Mouse (Mus musculus) ES-E14 (cell line): ENCODE data around the gene Cnfn. TPM values are rescaled to one million over a fixed set of nuclear protein-coding genes. Genes with fewer than 3 reads are reported as not detected.
A peak's percentile ranks its signal among the peaks of the same experiment; 100 is the strongest.

Experiments
- DNase-seq: peaks from one replicate; pipeline ENCODE4 v3.0.0-alpha.2; 2013; ENCODE audit warnings: low read depth, low spot score
- H3K27ac ChIP-seq: 2 replicates; pipeline ENCODE4 v1.5.1; 2012; ENCODE audit warnings: low read depth, mild to moderate bottlenecking, low read length, moderate library complexity, mixed read lengths; ENCODE audit not compliant: poor library complexity, insufficient read depth, severe bottlenecking
- H3K36me3 ChIP-seq: 2 replicates; pipeline ENCODE4 v1.6.1; 2012; ENCODE audit warnings: mild to moderate bottlenecking, low read length, moderate library complexity, mixed read lengths; ENCODE audit not compliant: control insufficient read depth, poor library complexity, insufficient read depth, severe bottlenecking
- H3K4me1 ChIP-seq, 2 experiments: fragments of 150-350 bp in 1 of 2; sonication (generic) in 1 of 2; 2 replicates each; pipeline ENCODE4 v1.6.1; 2012; ENCODE audit warnings: low read length in 2 of 2, mild to moderate bottlenecking in 1 of 2, mixed read lengths in 1 of 2; ENCODE audit not compliant: control insufficient read depth in 2 of 2, insufficient read depth in 2 of 2, poor library complexity in 1 of 2
- H3K4me3 ChIP-seq, 2 experiments: fragments of 150-350 bp in 1 of 2; sonication (generic) in 1 of 2; 2 replicates each; pipeline ENCODE4 v1.5.1; 2012; ENCODE audit warnings: low read length in 2 of 2, low read depth in 1 of 2, mild to moderate bottlenecking in 1 of 2, mixed read lengths in 1 of 2; ENCODE audit not compliant: insufficient read depth in 1 of 2, poor library complexity in 1 of 2, severe bottlenecking in 1 of 2
- H3K9ac ChIP-seq: 2 replicates; pipeline ENCODE4 v1.6.1; 2012; ENCODE audit warnings: low read depth, mild to moderate bottlenecking, low read length, mixed read lengths; ENCODE audit not compliant: poor library complexity, insufficient read depth, severe bottlenecking
- H3K9me3 ChIP-seq: fragments of 150-350 bp; sonication (generic); 2 replicates; pipeline ENCODE4 v1.6.1; 2012; ENCODE audit warnings: low read depth, mild to moderate bottlenecking, low read length; ENCODE audit not compliant: control insufficient read depth, insufficient read depth
- CHD2 ChIP-seq: IDR thresholded peaks from 2 replicates; pipeline ENCODE4 v1.6.1; 2014; ENCODE audit warnings: mild to moderate bottlenecking, low read depth, low read length, inconsistent platforms
- HCFC1 ChIP-seq: IDR thresholded peaks from 2 replicates; pipeline ENCODE4 v1.6.1; 2012; ENCODE audit warnings: low read length, inconsistent platforms, borderline replicate concordance; ENCODE audit not compliant: insufficient read depth
- MAFK ChIP-seq: IDR thresholded peaks from 2 replicates; pipeline ENCODE4 v1.6.1; 2014; ENCODE audit warnings: mild to moderate bottlenecking, low read depth, low read length, inconsistent platforms; ENCODE audit not compliant: insufficient read depth
- ZC3H11A ChIP-seq: IDR thresholded peaks from 2 replicates; pipeline ENCODE4 v1.6.1; 2012; ENCODE audit warnings: low read depth, mild to moderate bottlenecking, inconsistent platforms, low read length, borderline replicate concordance
- ZNF384 ChIP-seq: IDR thresholded peaks from 2 replicates; pipeline ENCODE4 v1.6.1; 2012; ENCODE audit warnings: low read depth, low read length, inconsistent platforms
- in situ Hi-C, 2 experiments: fragments of 600-800 bp; cut with MboI; formaldehyde crosslinking; loops; one replicate each; pipeline ENCODE4 v1.15.1; 2025; ENCODE audit warnings: low sequenced_read_pairs in 2 of 2, inconsistent platforms in 1 of 2; ENCODE audit not compliant: unreplicated experiment in 2 of 2
- total RNA-seq: library from RNA; depleted of rRNA; stranded (reverse); fragments of 300-350 nt; gene quantifications from 2 replicates; pipeline ENCODE4 v1.2.3, GENCODE M21; 2012

Cnfn gene
- total RNA-seq, 1 experiment = not detected

GRCm38 (mm10) chr7:25363151-25363550 lies 6.4 kb downstream of the Cnfn start:
- in situ Hi-C loops = no loop called here
- H3K4me3 ChIP-seq = no peak overlapping the region; a peak in 1 of 4 replicates
- peak; percentile 41 for DNase-seq
- TF ChIP-seq ZNF384 (no peak), CHD2 (no peak), ZC3H11A (no peak), HCFC1 (no peak), MAFK (no peak)
- H3K9me3 ChIP-seq = no peaks in the 10 kb centered on the region
- no peak overlapping the region for H3K27ac ChIP-seq
- H3K9ac ChIP-seq = no peak overlapping the region
- peaks cover 12% of the 10 kb centered on the region; the same call in 1 of the 2 replicates for H3K36me3 ChIP-seq
- H3K4me1 ChIP-seq = peaks cover 0 to 21% of the 10 kb centered on the region in 2 experiments; a peak in 1 of 4 replicates

- Histone ChIP-seq H3K4me1 (peaks cover 0 to 23% of the 10 kb centered on the region in 2 experiments; a peak in 1 of 4 replicates), H3K9me3 (no peaks in the 10 kb centered on the region), H3K36me3 (peaks cover 10% of the 10 kb centered on the region; the same call in 1 of the 2 replicates), H3K27ac (no peak overlapping the region), H3K9ac (no peak overlapping the region), H3K4me3 (peak overlapping the region in 1 of 2 experiments; percentile 25; a peak in 1 of 4 replicates)
- TF ChIP-seq ZC3H11A (no peak), CHD2 (no peak), MAFK (no peak), ZNF384 (no peak), HCFC1 (no peak)
- in situ Hi-C loops = no loop called here
- DNase-seq = no peak
These were observed 10.8 kb downstream of the Cnfn start for GRCm38 (mm10) chr7:25358721-25359206.

GRCm38 (mm10) chr7:25348861-25349260 lies 20.7 kb downstream of the Cnfn start:
- H3K9ac ChIP-seq = no peak overlapping the region
- in situ Hi-C loops = no loop called here
- no peak for DNase-seq
- TF ChIP-seq HCFC1 (no peak), MAFK (no peak), ZNF384 (no peak), ZC3H11A (no peak)
- H3K36me3 ChIP-seq = peaks cover 23% of the 10 kb centered on the region; the same call in 1 of the 2 replicates
- no peak overlapping the region for H3K27ac ChIP-seq
- no peak overlapping the region for H3K4me3 ChIP-seq
- no peaks in the 10 kb centered on the region for H3K9me3 ChIP-seq
- H3K4me1 ChIP-seq = peaks cover 0 to 11% of the 10 kb centered on the region in 2 experiments; a peak in 2 of 4 replicates

- Histone ChIP-seq H3K9ac (no peak overlapping the region), H3K4me3 (no peak overlapping the region), H3K27ac (no peak overlapping the region), H3K4me1 (peaks cover 0 to 10% of the 10 kb centered on the region in 2 experiments; a peak in 2 of 4 replicates), H3K9me3 (no peaks in the 10 kb centered on the region), H3K36me3 (peaks cover 6% of the 10 kb centered on the region; the same call in 1 of the 2 replicates)
- in situ Hi-C loops = no loop called here
- no peak for DNase-seq
- TF ChIP-seq HCFC1 = no peak
- TF ChIP-seq CHD2 = no peak
These were observed 28.3 kb downstream of the Cnfn start for GRCm38 (mm10) chr7:25341000-25341784.
